Mouse (Mus musculus) retina, postnatal 1 day (tissue): ENCODE results near the gene Mctp2.
A peak's percentile ranks its signal among the peaks of the same experiment; 100 is the strongest.

Source experiments
- DNase-seq: peaks from one replicate; pipeline ENCODE4 v3.0.0-alpha.2; 2012

The Mctp2 gene

GRCm38 (mm10) chr7:72080705-72081104 is 225.7 kb downstream of the Mctp2 start:
- no peak for DNase-seq

DNA sequence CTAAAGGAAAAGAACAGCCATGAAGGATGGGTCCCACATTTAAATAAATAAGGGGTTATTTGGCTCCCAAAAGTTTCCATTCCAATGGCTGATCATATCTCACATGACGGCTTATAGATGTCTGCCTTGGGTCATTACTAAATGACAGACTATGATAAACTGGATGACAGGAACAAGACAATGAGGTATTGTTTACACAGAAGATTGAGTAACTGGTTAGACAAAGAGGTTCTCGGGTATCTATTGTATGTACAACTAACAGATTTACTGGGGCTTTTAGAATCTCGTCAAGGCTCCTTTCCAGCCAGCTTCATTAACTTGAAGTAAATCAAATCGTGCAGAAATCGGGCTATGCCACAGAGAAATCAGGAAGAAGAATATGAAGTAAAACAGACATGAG is 227.5 kb downstream of the Mctp2 start:
- peak; percentile 76 for DNase-seq

DNA sequence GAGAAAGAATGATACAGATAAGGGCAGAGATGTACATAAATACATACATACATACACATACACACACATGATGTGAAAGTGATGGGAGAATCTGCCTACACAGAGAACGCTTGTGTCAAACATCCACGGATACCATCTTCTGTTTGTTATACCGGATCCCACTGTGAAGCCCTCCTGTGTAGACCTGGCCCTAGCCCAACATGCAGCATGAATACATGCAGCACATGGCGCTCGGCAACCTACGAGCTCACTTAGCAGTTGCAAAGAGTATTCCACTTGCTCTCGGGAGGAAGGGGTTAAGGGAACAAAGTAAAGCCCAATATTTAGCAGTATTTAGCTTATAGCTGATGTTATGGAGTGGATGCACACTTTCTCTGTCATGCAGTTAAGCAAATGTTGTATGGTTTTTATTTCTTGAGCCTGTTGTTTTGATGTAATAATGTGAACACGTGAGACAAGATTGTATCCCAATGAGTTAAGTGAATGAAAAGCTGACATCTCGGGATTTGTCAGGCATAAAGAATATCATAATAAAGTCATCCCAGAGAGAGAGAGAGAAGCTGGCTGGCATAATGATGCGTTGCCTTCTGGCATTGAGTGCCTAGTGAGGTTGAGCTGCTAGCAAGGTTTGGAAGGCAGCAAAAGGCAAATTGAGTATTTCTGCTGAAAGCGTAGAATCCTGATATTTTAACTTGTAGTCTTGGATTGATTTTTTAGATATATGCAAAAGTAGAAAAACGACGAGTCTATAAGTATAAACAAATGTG is 234.8 kb downstream of the Mctp2 start:
- DNase-seq, result no peak

GRCm38 (mm10) chr7:72068454-72068853 is 238.0 kb downstream of the Mctp2 start:
- no peak for DNase-seq

DNA sequence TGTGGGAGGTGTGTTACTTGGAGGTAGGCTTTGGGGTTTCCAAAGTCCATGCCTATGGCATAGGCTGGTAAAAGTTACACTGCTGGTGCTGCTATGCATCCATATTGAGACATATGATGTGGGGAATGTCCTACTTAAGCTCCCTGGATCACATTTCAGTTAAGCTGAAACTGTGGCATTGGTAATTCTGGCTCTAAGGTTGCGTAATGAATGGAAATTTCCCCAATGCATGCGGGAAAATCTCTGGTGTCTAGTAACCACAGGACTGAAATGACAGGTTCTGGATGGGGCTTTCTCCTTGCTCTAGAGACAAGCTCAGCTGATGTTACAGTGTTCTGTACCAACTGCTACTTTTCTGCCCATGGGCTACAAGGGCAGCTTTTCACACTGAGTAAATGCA is 240.1 kb downstream of the Mctp2 start:
- DNase-seq, result no peak

DNA sequence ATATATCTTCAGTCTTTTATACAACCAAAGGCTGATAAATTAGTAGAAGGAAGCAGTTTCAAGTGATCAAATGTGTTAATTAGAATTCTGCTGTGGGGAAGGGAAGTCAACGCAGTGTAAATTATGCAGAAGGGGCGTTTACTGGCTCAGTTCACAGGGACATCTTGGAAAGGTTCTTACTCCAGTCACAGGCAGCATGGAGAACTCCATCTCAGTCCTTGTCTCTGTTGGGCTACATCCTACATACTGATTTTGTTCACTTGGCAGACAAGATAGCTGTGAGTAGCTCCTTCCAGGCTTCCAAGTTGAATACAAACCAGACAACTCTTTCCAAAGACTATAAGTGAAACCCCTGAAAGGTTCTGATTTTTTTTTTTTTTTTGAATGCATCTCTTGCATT is 254.6 kb downstream of the Mctp2 start:
- no peak for DNase-seq

DNA sequence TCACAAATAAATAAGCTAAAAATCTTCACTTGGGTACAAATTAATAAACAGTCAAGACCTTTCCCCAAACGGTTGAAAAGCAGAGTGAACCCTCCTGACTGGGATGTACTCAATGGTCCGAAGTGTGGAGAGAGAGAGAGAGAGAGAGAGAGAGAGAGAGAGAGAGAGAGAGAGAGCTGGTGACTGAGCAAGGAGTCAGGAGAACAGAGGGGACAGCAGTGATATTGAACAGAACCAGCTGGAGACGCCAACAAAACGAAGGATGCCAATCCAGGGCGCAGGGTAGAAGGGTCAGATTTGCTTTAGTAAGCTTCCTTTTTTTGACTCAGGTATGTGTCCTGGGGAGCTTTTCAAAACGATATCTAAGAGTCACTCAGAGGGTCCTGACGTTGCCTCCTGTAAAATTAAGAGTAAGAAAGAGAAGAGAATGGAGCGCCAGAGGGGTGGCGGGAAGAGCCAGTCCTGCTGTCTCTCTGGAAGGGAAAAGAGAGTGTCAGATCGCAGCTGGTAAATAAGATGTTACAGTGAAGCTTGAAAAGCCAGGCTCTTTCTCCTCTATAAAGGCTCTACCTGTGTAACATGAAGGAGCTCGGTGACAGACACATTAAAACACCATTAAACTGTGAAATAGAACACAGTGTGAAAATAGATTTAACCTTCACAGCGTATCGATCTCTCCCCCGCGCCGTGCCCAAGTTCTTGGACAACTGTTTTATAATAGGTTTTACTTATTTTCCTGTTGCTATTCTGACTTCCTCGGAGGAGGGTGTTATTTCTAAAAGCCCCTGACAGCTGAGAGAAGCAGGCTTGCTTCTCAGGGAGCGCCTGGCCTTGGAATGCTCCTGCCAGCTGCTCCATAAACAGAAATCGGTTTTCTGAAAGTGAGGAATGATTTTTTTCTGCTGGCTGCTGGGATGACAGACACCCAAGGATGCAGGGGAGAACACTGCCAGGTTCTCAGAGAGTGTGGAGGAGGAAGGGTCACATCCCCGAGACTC is 258.5 kb downstream of the Mctp2 start:
- DNase-seq, result no peak
